Mouse (Mus musculus) embryonic facial prominence, embryonic 13.5 days (tissue): ENCODE data around the gene Fbxl8. TPM values are rescaled to one million over a fixed set of nuclear protein-coding genes. Genes with fewer than 3 reads are reported as not detected.

Experiments used
- ATAC-seq: fragments of 200-750 bp; cut with Nextera tagmentation; 2 replicates; pipeline ENCODE4 v1.8.0; 2017; ENCODE audit warnings: low read depth; ENCODE audit not compliant: insufficient number of reproducible peaks, insufficient read depth, low FRiP score, low TSS enrichment
- H3K27ac ChIP-seq: fragments of 300-500 bp; sonication (generic); 2 replicates; pipeline ENCODE4 v1.5.1; 2015; ENCODE audit warnings: moderate library complexity, mild to moderate bottlenecking, inconsistent platforms
- H3K27me3 ChIP-seq: fragments of 300-500 bp; sonication (generic); 2 replicates; pipeline ENCODE4 v1.6.1; 2015; ENCODE audit warnings: mild to moderate bottlenecking, inconsistent platforms
- H3K36me3 ChIP-seq: fragments of 300-500 bp; sonication (generic); 2 replicates; pipeline ENCODE4 v1.6.1; 2015; ENCODE audit warnings: mild to moderate bottlenecking, inconsistent platforms
- H3K4me1 ChIP-seq: fragments of 300-500 bp; sonication (generic); 2 replicates; pipeline ENCODE4 v1.6.1; 2015; ENCODE audit warnings: inconsistent platforms
- H3K4me2 ChIP-seq: fragments of 300-500 bp; sonication (generic); 2 replicates; pipeline ENCODE4 v1.6.1; 2015; ENCODE audit warnings: moderate library complexity, mild to moderate bottlenecking, inconsistent platforms
- H3K4me3 ChIP-seq: fragments of 300-500 bp; sonication (generic); 2 replicates; pipeline ENCODE4 v1.5.1; 2015; ENCODE audit warnings: mild to moderate bottlenecking, inconsistent platforms
- H3K9ac ChIP-seq: fragments of 300-500 bp; sonication (generic); 2 replicates; pipeline ENCODE4 v1.6.1; 2015; ENCODE audit warnings: mild to moderate bottlenecking, inconsistent platforms
- H3K9me3 ChIP-seq: fragments of 300-500 bp; sonication (generic); 2 replicates; pipeline ENCODE4 v1.6.1; 2016; ENCODE audit warnings: inconsistent platforms
- WGBS: fragments of 180-500 bp; shearing (Covaris S2); methylation state at CpG from one replicate; pipeline ENCODE4 v1.1.7; 2015; ENCODE audit warnings: mixed read lengths; 5-methylcytosine and 5-hydroxymethylcytosine counted together
- polyA plus RNA-seq: library from polyadenylated mRNA; unstranded; fragments of >200 nt; fragmentation: Nextera tagmentation; extraction: Ambion mirVana; gene quantifications from 2 replicates; pipeline ENCODE4 v1.2.1, GENCODE M21; 2015

The Fbxl8 gene
- polyA plus RNA-seq, 1 experiment from 2014 or later: 2.1 TPM

GRCm38 (mm10) chr8:105237442-105238142, 26.9 kb upstream of the Fbxl8 start:
- Histone ChIP-seq H3K4me1 (no peaks in the 10 kb centered on the region), H3K27ac (no peak overlapping the region), H3K27me3 (no peaks in the 10 kb centered on the region), H3K9ac (no peak overlapping the region), H3K4me2 (no peak overlapping the region), H3K36me3 (peaks cover 66% of the 10 kb centered on the region), H3K4me3 (no peak overlapping the region), H3K9me3 (no peaks in the 10 kb centered on the region)
- ATAC-seq: no peak
- WGBS: 92% methylated on average over 14 of the region's 14 CpGs

DNA sequence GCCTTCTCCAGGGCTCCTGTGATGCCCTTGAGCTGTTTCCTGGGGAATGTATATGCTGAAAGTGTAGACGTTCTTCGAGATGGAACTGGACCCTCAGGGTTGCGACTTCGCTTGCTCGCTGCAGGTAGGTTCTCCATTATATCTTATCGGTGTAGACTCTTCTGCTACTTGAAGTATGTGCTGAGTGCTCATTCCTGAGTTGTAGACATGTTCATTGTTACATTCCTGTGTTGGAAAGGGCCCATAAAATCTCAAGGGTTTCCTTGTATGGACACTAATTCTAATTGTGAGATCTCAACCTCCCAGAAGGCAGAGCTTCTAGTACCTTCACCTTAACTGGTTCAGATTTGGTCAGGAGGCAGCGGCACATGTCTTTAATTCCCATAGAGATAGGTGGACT, 23.4 kb upstream of the Fbxl8 start:
- H3K36me3 ChIP-seq: peaks cover 57% of the 10 kb centered on the region
- ATAC-seq: no peak
- H3K27me3 ChIP-seq: no peaks in the 10 kb centered on the region
- no peak overlapping the region for H3K27ac ChIP-seq
- WGBS: 94% methylated on average over 7 of the region's 7 CpGs
- H3K4me2 ChIP-seq: no peak overlapping the region
- H3K9ac ChIP-seq: no peak overlapping the region
- H3K4me1 ChIP-seq: no peaks in the 10 kb centered on the region
- H3K9me3 ChIP-seq: no peaks in the 10 kb centered on the region
- no peak overlapping the region for H3K4me3 ChIP-seq

- Histone ChIP-seq H3K4me1 (peaks cover 20% of the 10 kb centered on the region), H3K4me3 (no peak overlapping the region), H3K27me3 (peaks cover 14% of the 10 kb centered on the region), H3K4me2 (no peak overlapping the region), H3K27ac (no peak overlapping the region), H3K9me3 (no peaks in the 10 kb centered on the region), H3K9ac (no peak overlapping the region), H3K36me3 (peaks cover 62% of the 10 kb centered on the region)
- no peak for ATAC-seq
- 92% methylated on average over 6 of the region's 6 CpGs for WGBS
Observed at GRCm38 (mm10) chr8:105251954-105252353, 12.5 kb upstream of the Fbxl8 start.

DNA sequence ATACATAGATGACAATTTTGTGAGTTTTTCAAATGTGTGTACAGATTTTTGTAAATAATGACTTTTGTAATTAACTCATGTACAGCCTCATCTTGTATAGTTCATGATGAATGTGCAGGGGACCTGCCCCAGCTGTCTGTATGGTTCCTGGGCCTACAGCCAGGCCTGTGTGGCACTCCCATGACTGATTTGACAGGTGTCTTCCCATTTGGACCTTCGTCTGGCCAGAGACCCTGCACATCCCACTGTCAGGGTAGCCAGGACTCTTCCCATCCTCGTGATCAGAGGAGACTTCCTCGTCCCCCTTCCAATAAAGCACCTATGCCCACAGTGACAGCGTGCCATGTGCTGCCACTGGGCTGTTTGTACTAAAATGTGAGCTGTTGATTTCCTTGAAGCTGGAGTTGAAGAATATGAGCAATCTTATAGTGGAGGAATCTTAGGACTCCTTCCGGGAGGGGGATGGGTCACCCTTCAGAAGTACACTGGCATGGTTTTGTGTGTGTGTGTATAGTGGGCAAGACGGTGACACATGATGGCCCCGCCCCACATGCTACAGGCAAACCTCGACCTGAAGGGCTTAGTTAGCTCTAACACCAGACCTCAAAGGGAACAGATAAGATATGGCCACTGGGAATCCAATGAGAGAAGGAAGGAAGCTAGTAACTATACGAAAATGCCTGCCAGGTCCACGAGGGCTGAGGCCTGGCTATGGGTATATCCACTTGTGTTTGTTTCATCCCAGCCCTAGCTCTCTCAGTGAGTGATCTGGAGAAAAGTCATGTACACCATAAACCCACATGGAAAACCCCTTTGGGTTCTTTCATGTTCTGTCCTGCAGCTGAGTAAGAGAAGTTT, 11.5 kb upstream of the Fbxl8 start:
- peaks cover 20% of the 10 kb centered on the region for H3K4me1 ChIP-seq
- H3K36me3 ChIP-seq: peaks cover 55% of the 10 kb centered on the region
- H3K4me2 ChIP-seq: 0 out of 2 replicates have a peak overlapping the region, but pooled peaks have one; percentile 90
- H3K27me3 ChIP-seq: peaks cover 22% of the 10 kb centered on the region
- H3K9ac ChIP-seq: peak overlapping the region; percentile 86; the same call in 1 of the 2 replicates
- WGBS: 86% methylated on average over 10 of the region's 10 CpGs
- no peak for ATAC-seq
- H3K4me3 ChIP-seq: peak overlapping the region; percentile 73; the same call in 1 of the 2 replicates
- H3K27ac ChIP-seq: no peak overlapping the region
- no peaks in the 10 kb centered on the region for H3K9me3 ChIP-seq

GRCm38 (mm10) chr8:105253766-105254151, 10.7 kb upstream of the Fbxl8 start:
- no peak for ATAC-seq
- Histone ChIP-seq H3K36me3 (peaks cover 47% of the 10 kb centered on the region), H3K9me3 (no peaks in the 10 kb centered on the region), H3K27me3 (peaks cover 31% of the 10 kb centered on the region), H3K4me1 (peaks cover 25% of the 10 kb centered on the region), H3K27ac (peak overlapping the region; percentile 91; the same call in 1 of the 2 replicates), H3K4me3 (peak overlapping the region; percentile 73), H3K9ac (peak overlapping the region; percentile 86), H3K4me2 (peak overlapping the region; percentile 90)
- WGBS: 36% methylated on average over 20 of the region's 20 CpGs

DNA sequence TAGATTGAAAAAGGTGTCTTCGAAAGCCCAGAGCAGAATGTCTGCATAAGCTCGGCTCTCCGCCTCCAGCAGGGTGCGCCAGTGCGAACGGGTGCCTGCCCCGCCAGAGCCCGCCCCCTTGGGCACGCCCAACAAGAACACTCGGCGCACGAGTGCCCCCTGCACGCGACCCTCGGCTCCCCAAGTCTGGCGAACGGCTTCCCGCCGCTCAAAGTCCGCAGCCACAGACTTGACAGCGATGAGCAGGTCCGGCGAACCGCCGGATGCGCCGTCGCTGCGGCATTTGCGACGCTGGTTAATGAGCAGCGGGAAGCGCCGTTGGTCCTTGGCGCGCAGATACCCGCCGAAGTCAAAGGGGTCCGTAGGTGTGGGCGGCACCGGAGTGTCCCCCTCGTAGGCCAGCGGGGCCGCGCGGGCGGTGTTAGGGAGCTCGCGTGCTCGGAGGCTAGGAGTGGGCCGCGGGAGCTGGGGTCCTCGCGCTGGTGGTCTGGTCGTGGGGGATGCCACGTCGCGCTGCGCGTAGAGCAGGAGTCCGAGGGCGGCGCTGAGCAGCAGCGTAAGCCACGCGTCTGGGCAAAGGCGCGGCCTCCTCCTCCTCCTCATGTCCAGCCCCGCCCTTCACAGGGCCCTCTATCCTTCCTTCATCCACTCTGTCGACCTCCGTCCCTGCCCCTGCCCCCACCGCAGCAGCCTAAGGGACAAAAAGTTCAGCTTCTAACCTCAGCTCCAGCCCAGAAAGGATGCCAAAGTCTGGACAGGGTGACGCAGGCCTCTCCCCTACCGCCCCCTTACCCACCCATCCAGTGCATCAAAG, 10.1 kb upstream of the Fbxl8 start:
- Histone ChIP-seq H3K9me3 (no peaks in the 10 kb centered on the region), H3K9ac (peak overlapping the region; percentile 86), H3K27ac (peak overlapping the region; percentile 91), H3K4me3 (peak overlapping the region; percentile 73), H3K4me2 (peak overlapping the region; percentile 90), H3K4me1 (peaks cover 31% of the 10 kb centered on the region), H3K27me3 (peaks cover 37% of the 10 kb centered on the region), H3K36me3 (peaks cover 41% of the 10 kb centered on the region)
- ATAC-seq: peak; percentile 81
- under 1% methylated on average over 73 of the region's 74 CpGs for WGBS

DNA sequence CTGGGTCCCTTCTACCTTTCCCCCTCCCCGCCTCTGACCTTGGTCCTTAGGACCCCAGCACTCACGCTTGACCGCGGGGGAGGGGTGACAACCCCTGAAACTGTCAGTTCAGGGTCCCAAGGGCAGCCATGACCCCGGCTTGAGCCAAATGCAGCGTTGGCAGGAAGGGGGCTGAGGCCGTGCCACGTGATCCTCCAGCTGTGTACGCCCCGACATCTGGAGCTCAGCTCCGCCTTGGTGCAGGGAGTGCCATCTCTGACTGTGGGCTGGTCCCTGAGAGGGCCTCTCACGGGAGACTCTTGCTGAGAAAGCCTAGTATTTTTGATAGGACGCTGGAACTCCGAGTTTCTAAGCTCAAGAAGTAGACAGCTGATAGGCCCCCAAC, 9.5 kb upstream of the Fbxl8 start, which contains the start of gene B3gnt9:
Gene B3gnt9, minus strand, starts transcription at position 188 of the 385 bp plus-strand sequence.
- peaks cover 42% of the 10 kb centered on the region for H3K27me3 ChIP-seq
- peak; percentile 80 for ATAC-seq

DNA sequence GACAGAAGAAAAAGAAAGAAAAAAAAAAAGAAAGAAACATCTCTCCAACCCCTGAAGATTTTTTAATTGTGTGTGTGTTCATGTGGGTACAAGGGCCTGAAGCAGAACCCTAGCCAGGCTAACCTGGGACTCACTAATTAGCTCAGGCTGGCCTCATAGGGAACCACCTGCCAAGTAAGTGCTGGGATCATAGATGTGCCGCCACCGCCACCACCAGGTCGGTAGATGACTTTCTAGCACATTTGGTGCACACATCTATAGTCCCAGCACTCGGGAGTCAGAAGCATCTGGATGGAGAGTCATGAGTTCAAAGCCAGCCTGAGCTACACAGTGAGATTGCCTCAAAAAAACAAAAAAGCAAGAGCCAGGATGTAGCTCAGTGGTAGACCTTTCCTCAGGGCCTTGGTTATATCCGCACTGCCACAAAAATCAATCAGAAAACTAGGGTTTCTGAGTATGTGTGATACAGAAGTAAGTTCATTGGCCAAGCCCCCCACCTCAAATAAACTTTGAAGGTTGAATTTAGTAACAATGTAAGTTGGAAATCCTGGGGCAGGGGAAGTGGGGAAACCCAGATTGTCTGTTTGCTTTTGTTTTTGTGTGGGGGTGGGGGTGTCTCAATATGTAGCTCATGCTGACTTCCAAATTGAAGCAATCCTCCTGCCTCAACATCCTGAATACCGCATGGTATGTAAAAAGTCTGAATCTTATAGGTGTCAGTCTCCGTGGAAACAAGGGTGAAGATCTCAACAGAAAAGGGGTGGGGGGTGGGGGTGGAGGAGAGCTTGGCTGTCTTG, 6.9 kb upstream of the Fbxl8 start:
- H3K36me3 ChIP-seq: peaks cover 11% of the 10 kb centered on the region
- no peaks in the 10 kb centered on the region for H3K9me3 ChIP-seq
- peaks cover 64% of the 10 kb centered on the region for H3K27me3 ChIP-seq
- no peak overlapping the region for H3K4me3 ChIP-seq
- WGBS: 68% methylated on average over 7 of the region's 7 CpGs
- H3K4me2 ChIP-seq: no peak overlapping the region
- H3K27ac ChIP-seq: no peak overlapping the region
- ATAC-seq: no peak
- H3K4me1 ChIP-seq: peaks cover 39% of the 10 kb centered on the region
- H3K9ac ChIP-seq: no peak overlapping the region

More for the DNA sequence above, 9.5 kb upstream of the Fbxl8 start, which contains the start of gene B3gnt9:
- Histone ChIP-seq H3K9ac (peak within 1 kb of the TSS; percentile 86), H3K4me2 (peak within 1 kb of the TSS; percentile 90), H3K4me3 (peak within 1 kb of the TSS; percentile 73), H3K9me3 (no peaks in the 10 kb centered on the region), H3K36me3 (peaks cover 35% of the 10 kb centered on the region), H3K27ac (peak within 1 kb of the TSS; percentile 91), H3K4me1 (peaks cover 37% of the 10 kb centered on the region)
- 3% methylated on average over 14 of the region's 14 CpGs for WGBS

- peak overlapping the region; percentile 38 for H3K4me3 ChIP-seq
- no peak overlapping the region for H3K27ac ChIP-seq
- peak overlapping the region; percentile 27 for H3K9ac ChIP-seq
- WGBS: 1% methylated on average over 55 of the region's 55 CpGs
- no peaks in the 10 kb centered on the region for H3K36me3 ChIP-seq
- peaks cover 30% of the 10 kb centered on the region for H3K4me1 ChIP-seq
- H3K9me3 ChIP-seq: no peaks in the 10 kb centered on the region
- H3K4me2 ChIP-seq: peak overlapping the region; percentile 68
- H3K27me3 ChIP-seq: peaks cover 79% of the 10 kb centered on the region
- 0 out of 2 replicates have a peak, but pooled peaks have one; percentile 2 for ATAC-seq
Observed at GRCm38 (mm10) chr8:105258911-105259720, 5.3 kb upstream of the Fbxl8 start.
